Mouse (Mus musculus): Measurements from ENCODE around the gene Prkcb.

GRCm38 (mm10) chr7:122459203-122459965 is 170.8 kb downstream of the Prkcb start:
- peak; percentile 99 for TF ChIP-seq CTCF (IDR thresholded peaks at IDR 0.05; ENCODE audit: extremely low read depth, insufficient read depth, low read length)
- no peak for TF ChIP-seq POLR2A (IDR thresholded peaks at IDR 0.05; ENCODE audit: extremely low read depth, insufficient read depth, low read length)

All from cortical plate, adult 2 months (tissue).